ENCODE assay signal across 8 mouse cellular contexts in the genomic region with DNA sequence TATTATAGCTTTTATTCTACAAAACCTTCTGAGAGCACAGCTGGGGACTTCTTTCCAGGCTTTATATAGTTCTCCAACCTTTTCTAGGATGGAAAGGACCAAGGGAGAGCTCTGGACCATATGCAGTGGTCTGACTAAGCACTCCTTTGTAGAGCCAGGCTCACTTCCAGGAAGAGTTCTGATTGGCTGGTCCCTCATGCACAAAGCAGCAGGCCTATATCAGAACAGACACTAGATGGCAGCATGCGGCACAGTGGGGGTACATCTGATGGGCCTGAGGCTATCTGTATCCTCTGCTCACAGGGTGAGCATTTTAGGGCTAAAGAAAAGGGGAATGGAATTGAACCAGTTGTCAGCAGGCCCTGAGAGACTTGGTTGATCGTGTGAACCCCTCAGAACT. TPM values are rescaled to one million over a fixed set of nuclear protein-coding genes. Genes with fewer than 3 reads are reported as not detected.
DNase-seq lines count a peak whose midpoint lies in the region; ATAC-seq and TF ChIP-seq lines count a peak whose summit lies in the region.

No protein-coding gene starts in this region.

- DNase-seq in Patski (ENCODE audit: low read depth, low spot score) = peak; percentile 35
- DNase-seq in cerebellum, adult 18-20 months = peak; percentile 73 to 78
- DNase-seq in hindlimb bud, embryonic 11.5 days (ENCODE audit: extremely low spot score, low read depth, low spot score) = peak; percentile 22
- DNase-seq in left cerebral cortex, adult 11 months (ENCODE audit: low spot score) = peak; percentile 66
- DNase-seq in right cerebral cortex, postnatal 4 days = peak; percentile 59

- ATAC-seq in Patski = peak; percentile 85
- ATAC-seq in frontal cortex, adult (ENCODE audit: low TSS enrichment) = peak; percentile 93
- peak; percentile 75 for ATAC-seq in megakaryocyte, adult 5-6 weeks (ENCODE audit: poor library complexity, severe bottlenecking)
- no peak for ATAC-seq in erythroblast, adult 5-6 weeks (replicated peaks; ENCODE audit: low FRiP score, poor library complexity, severe bottlenecking)

- POLR2A ChIA-PET in Patski (lab: Charles Lee) = no interaction called here

- H3K27me3 ChIP-seq in Patski = peaks cover 16% of the 10 kb centered on the region

- in situ Hi-C loops in Patski (cut with MboI; ENCODE audit: low pct_unique_long_range_greater_than_20kb) = no loop called here

- CTCF ChIA-PET in Patski (lab: Charles Lee) = interaction anchor here (1.5 to 4.5 kb wide), 2 partner anchors 12 to 19 kb away, joined by 4 to 22 read pairs; no protein-coding TSS in a partner anchor

- TF ChIP-seq CTCF in Patski (IDR thresholded peaks at IDR 0.05) = peak; percentile 94

RNA-seq across cellular contexts. Expression of a gene that starts 47.6 kb away (rescaled TPM):
- polyA plus RNA-seq in Patski (2021) = not detected
- total RNA-seq in megakaryocyte, adult 5-6 weeks (2015) = not detected in 2 replicates
- total RNA-seq in megakaryocyte, adult 5-6 weeks (2017) = not detected in 2 replicates
- total RNA-seq in erythroblast, adult 5-6 weeks (2015; ENCODE audit: low replicate concordance) = not detected in 2 replicates
- total RNA-seq in erythroblast, adult 5-6 weeks (2017; ENCODE audit: low replicate concordance) = not detected in 2 replicates

Comparison
In these comparisons a context has a peak if more than half of its experiments do, and no peak if none do; other contexts are left out.
1. DNase-seq: peak in every context shown above with its lines; median percentile 76 in cerebellum, adult 18-20 months; 66 in left cerebral cortex, adult 11 months; 59 in right cerebral cortex, postnatal 4 days; 35 in Patski; 22 in hindlimb bud, embryonic 11.5 days.